Mouse (Mus musculus): Measurements from ENCODE around the gene Shld1.

Gene Shld1

GRCm38 (mm10) chr2:132693980-132694379 lies 7.2 kb downstream of the Shld1 start:
- no peak for DNase-seq

GRCm38 (mm10) chr2:132695358-132696093 lies 8.8 kb downstream of the Shld1 start:
- no peak for DNase-seq

GRCm38 (mm10) chr2:132696519-132696918 lies 9.8 kb downstream of the Shld1 start:
- DNase-seq, result no peak

- DNase-seq, result no peak
Observed at GRCm38 (mm10) chr2:132697256-132697655, 10.5 kb downstream of the Shld1 start.

GRCm38 (mm10) chr2:132697695-132698094 lies 11.0 kb downstream of the Shld1 start:
- no peak for DNase-seq

GRCm38 (mm10) chr2:132698420-132698819 lies 11.7 kb downstream of the Shld1 start:
- no peak for DNase-seq

- no peak for DNase-seq
Observed at GRCm38 (mm10) chr2:132700921-132701320, 14.2 kb downstream of the Shld1 start.

- peak; percentile 84 to 88 for DNase-seq
Observed at GRCm38 (mm10) chr2:132701451-132701886, 14.7 kb downstream of the Shld1 start.

- DNase-seq, result peak; percentile 59 to 61
Observed at GRCm38 (mm10) chr2:132705251-132705992, 18.7 kb downstream of the Shld1 start.

GRCm38 (mm10) chr2:132706309-132706708 lies 19.6 kb downstream of the Shld1 start:
- DNase-seq, result no peak

- no peak for DNase-seq
Observed at GRCm38 (mm10) chr2:132710488-132710887, 23.8 kb downstream of the Shld1 start.

- peak in 1 of 2 experiments; percentile 45 for DNase-seq
Observed at GRCm38 (mm10) chr2:132712061-132712460, 25.3 kb downstream of the Shld1 start.

GRCm38 (mm10) chr2:132714522-132714921 lies 27.8 kb downstream of the Shld1 start:
- DNase-seq, result no peak

GRCm38 (mm10) chr2:132714946-132715345 lies 28.2 kb downstream of the Shld1 start:
- DNase-seq, result no peak

- DNase-seq, result peak; percentile 63 to 68
Observed at GRCm38 (mm10) chr2:132715421-132716070, 28.8 kb downstream of the Shld1 start.

GRCm38 (mm10) chr2:132716154-132716553 lies 29.4 kb downstream of the Shld1 start:
- peak; percentile 87 to 89 for DNase-seq

- peak in 1 of 2 experiments; percentile 35 for DNase-seq
Observed at GRCm38 (mm10) chr2:132716901-132717536, 30.3 kb downstream of the Shld1 start.

- no peak for DNase-seq
Observed at GRCm38 (mm10) chr2:132717537-132717912, 30.8 kb downstream of the Shld1 start.

GRCm38 (mm10) chr2:132720921-132721566 lies 34.3 kb downstream of the Shld1 start:
- DNase-seq, result peak; percentile 62 to 69

GRCm38 (mm10) chr2:132721844-132722243 lies 35.1 kb downstream of the Shld1 start:
- no peak for DNase-seq

- DNase-seq, result peak; percentile 65 to 71
Observed at GRCm38 (mm10) chr2:132723958-132724431, 37.3 kb downstream of the Shld1 start.

GRCm38 (mm10) chr2:132724561-132724960 lies 37.8 kb downstream of the Shld1 start:
- DNase-seq, result no peak

Measured in cerebellum, postnatal 10 days (tissue).